Mouse (Mus musculus): Measurements from ENCODE around the gene Nrxn2. TPM values are rescaled to one million over a fixed set of nuclear protein-coding genes. Genes with fewer than 3 reads are reported as not detected.
A peak's percentile ranks its signal among the peaks of the same experiment; 100 is the strongest.

Nrxn2 gene
- 0.29 and 0.30 TPM in 2 replicates for total RNA-seq (2012; rRNA removed)
- total RNA-seq (2014; rRNA removed) = 0.20 and 0.31 TPM in 2 replicates
- 0.71 and 1.1 TPM in 2 replicates for polyA plus RNA-seq (2012; ENCODE audit: insufficient read length, low read depth)

- Histone ChIP-seq H3K27me3 (replicated peaks) (peaks cover 45% of the 10 kb centered on the region), H3K36me3 (replicated peaks in 1 of 2; ENCODE audit: control insufficient read depth in 1 of 2, insufficient read depth in 1 of 2, low read length in 1 of 2) (peaks cover 0 to 4% of the 10 kb centered on the region in 2 experiments), H3K4me1 (ENCODE audit: control insufficient read depth in 1 of 2, insufficient read depth in 2 of 2) (peaks cover 4 to 17% of the 10 kb centered on the region in 2 experiments; a peak in 3 of 4 replicates), H3K4me3 (replicated peaks in 1 of 3; ENCODE audit: low read depth in 2 of 3, low read length in 2 of 3, poor library complexity in 1 of 3) (peak within 1 kb of the TSS in 2 of 3 experiments; percentile 44 to 46), H3K4me2 (ENCODE audit: insufficient read depth, low read depth, poor library complexity, severe bottlenecking) (peak within 1 kb of the TSS; percentile 92), H3K9me3 (replicated peaks; ENCODE audit: low read length) (no peaks in the 10 kb centered on the region), H3K9ac (ENCODE audit: insufficient read depth, low read depth) (peak within 1 kb of the TSS; percentile 73), H3K27ac (ENCODE audit: insufficient read depth, low read depth) (no peak within 1 kb of the TSS), H3K79me2 (replicated peaks; ENCODE audit: control insufficient read depth, extremely low read depth, insufficient read depth, poor library complexity, severe bottlenecking) (no peaks in the 10 kb centered on the region)
- in situ Hi-C loops (cut with MboI; ENCODE audit: low pct_ligation_motif_present, low pct_unique_long_range_greater_than_20kb, low sequenced_read_pairs) (no loop called here), dilution Hi-C loops (cut with MboI; ENCODE audit: extremely low pct_ligation_motif_present, extremely low pct_unique_long_range_greater_than_20kb, low sequenced_read_pairs) (no loop called here)
- TF ChIP-seq IRF4 (IDR thresholded peaks at IDR 0.05; ENCODE audit: low read depth, low read length) (0 out of 2 replicates have a peak, but pooled peaks have one; percentile 10), ZKSCAN1 (IDR thresholded peaks at IDR 0.05; ENCODE audit: borderline replicate concordance, low read depth, low read length) (no peak), EP300 (IDR thresholded peaks at IDR 0.05; ENCODE audit: low read length) (no peak), TCF12 (IDR thresholded peaks at IDR 0.05; ENCODE audit: low read depth, low read length) (peak; percentile 27; the same call in 1 of the 2 replicates), USF1 (IDR thresholded peaks at IDR 0.05; ENCODE audit: low read depth, low read length) (no peak), ZMIZ1 (IDR thresholded peaks at IDR 0.05; ENCODE audit: low read depth, low read length) (no peak), RAD21 (IDR thresholded peaks at IDR 0.05; ENCODE audit: low read depth, low read length) (peak; percentile 53), NELFE (IDR thresholded peaks at IDR 0.05; ENCODE audit: low read depth, low read length) (peak; percentile 50; the same call in 1 of the 2 replicates), UBTF (IDR thresholded peaks at IDR 0.05; ENCODE audit: low read depth, low read length) (no peak), POLR2A (IDR thresholded peaks at IDR 0.05; ENCODE audit: low read depth, low read length) (peak; percentile 24; the same call in 1 of the 2 replicates), CTCF (conservative IDR thresholded peaks at IDR 0.05 in 1 of 2, IDR thresholded peaks at IDR 0.05 in 1 of 2; ENCODE audit: low read depth in 2 of 2, low read length in 2 of 2) (peak; percentile 51 to 75), MEF2A (IDR thresholded peaks at IDR 0.05; ENCODE audit: borderline replicate concordance, low read depth, low read length) (0 out of 2 replicates have a peak, but pooled peaks have one; percentile 22), MAZ (IDR thresholded peaks at IDR 0.05; ENCODE audit: low read depth, low read length) (peak; percentile 49; the same call in 1 of the 2 replicates), CHD2 (IDR thresholded peaks at IDR 0.05; ENCODE audit: low read length) (peak; percentile 66), ZNF384 (IDR thresholded peaks at IDR 0.05; ENCODE audit: low read depth, low read length) (no peak), ETS1 (conservative IDR thresholded peaks at IDR 0.05; ENCODE audit: low read depth, low read length) (no peak), MXI1 (IDR thresholded peaks at IDR 0.05; ENCODE audit: low read depth, low read length) (0 out of 2 replicates have a peak, but pooled peaks have one; percentile 37), SMC3 (IDR thresholded peaks at IDR 0.05; ENCODE audit: low read depth, low read length) (peak; percentile 61)
- peak; percentile 91 for DNase-seq (ENCODE audit: extremely low read depth)
These were observed at the start of gene Nrxn2 for GRCm38 (mm10) chr19:6418233-6418879. Gene Nrxn2 (plus strand): TSS chr19:6418731.

- TF ChIP-seq POLR2A (IDR thresholded peaks at IDR 0.05; ENCODE audit: low read depth, low read length) (no peak), TBP (conservative IDR thresholded peaks at IDR 0.05; ENCODE audit: low read depth, low read length) (no peak), USF2 (conservative IDR thresholded peaks at IDR 0.05; ENCODE audit: low read depth, low read length) (no peak), RCOR1 (conservative IDR thresholded peaks at IDR 0.05; ENCODE audit: low read depth, low read length) (no peak), EP300 (IDR thresholded peaks at IDR 0.05; ENCODE audit: low read length) (no peak), SIN3A (IDR thresholded peaks at IDR 0.05; ENCODE audit: low read length) (no peak)
- Histone ChIP-seq H3K36me3 (replicated peaks in 1 of 2; ENCODE audit: control insufficient read depth in 1 of 2, insufficient read depth in 1 of 2, low read length in 1 of 2) (peaks cover 84 to 98% of the 10 kb centered on the region in 2 experiments), H3K79me2 (replicated peaks; ENCODE audit: control insufficient read depth, extremely low read depth, insufficient read depth, poor library complexity, severe bottlenecking) (peaks cover 62% of the 10 kb centered on the region), H3K4me1 (ENCODE audit: control insufficient read depth in 1 of 2, insufficient read depth in 2 of 2) (peaks cover 8 to 88% of the 10 kb centered on the region in 2 experiments), H3K27me3 (replicated peaks) (no peaks in the 10 kb centered on the region), H3K27ac (ENCODE audit: insufficient read depth, low read depth) (no peak overlapping the region), H3K4me2 (ENCODE audit: insufficient read depth, low read depth, poor library complexity, severe bottlenecking) (no peak overlapping the region), H3K9me3 (replicated peaks; ENCODE audit: low read length) (no peaks in the 10 kb centered on the region), H3K4me3 (replicated peaks in 1 of 3; ENCODE audit: low read depth in 2 of 3, low read length in 2 of 3, poor library complexity in 1 of 3) (no peak overlapping the region), H3K9ac (ENCODE audit: insufficient read depth, low read depth) (no peak overlapping the region)
- in situ Hi-C loops (cut with MboI; ENCODE audit: low pct_ligation_motif_present, low pct_unique_long_range_greater_than_20kb, low sequenced_read_pairs) = no loop called here
- dilution Hi-C loops (cut with MboI; ENCODE audit: extremely low pct_ligation_motif_present, extremely low pct_unique_long_range_greater_than_20kb, low sequenced_read_pairs) = no loop called here
- DNase-seq (ENCODE audit: extremely low read depth) = no peak
These were observed 48.4 kb upstream of the Nrxn2 start for GRCm38 (mm10) chr19:6370175-6370574.

Measured in CH12.LX (cell line).